Mouse (Mus musculus): ENCODE measurements around the gene Uvrag. TPM values are rescaled to one million over a fixed set of nuclear protein-coding genes. Genes with fewer than 3 reads are reported as not detected.

The Uvrag gene
- total and polyA plus RNA-seq, 3 experiments, result 15.0 to 19.5 TPM; not detected in 1

- Histone ChIP-seq H3K79me2 (ENCODE audit: control insufficient read depth, insufficient read depth, low read length, poor library complexity) (no peaks in the 10 kb centered on the region; the same call in 1 of the 2 replicates), H3K27me3 (ENCODE audit: control insufficient read depth in 1 of 2, insufficient read depth in 2 of 2, low read length in 2 of 2) (no peaks in the 10 kb centered on the region), H3K4me1 (ENCODE audit: control insufficient read depth in 1 of 2, insufficient read depth in 2 of 2, low read length in 2 of 2) (no peaks in the 10 kb centered on the region), H3K4me3 (ENCODE audit: control insufficient read depth in 1 of 2, insufficient read depth in 1 of 2, low read depth in 2 of 2, low read length in 2 of 2) (no peak overlapping the region), H3K9ac (ENCODE audit: control insufficient read depth, low read depth, low read length, poor library complexity, severe bottlenecking) (no peak overlapping the region), H3K27ac (ENCODE audit: control insufficient read depth, low read depth, low read length) (no peak overlapping the region), H3K36me3 (ENCODE audit: control insufficient read depth in 1 of 2, insufficient read depth in 2 of 2, low read length in 2 of 2) (no peaks in the 10 kb centered on the region), H3K9me3 (replicated peaks; ENCODE audit: insufficient read depth, low read length) (no peaks in the 10 kb centered on the region)
- TF ChIP-seq CHD1 (IDR thresholded peaks at IDR 0.05; ENCODE audit: low read depth, low read length) (no peak), E2F4 (IDR thresholded peaks at IDR 0.05; ENCODE audit: borderline replicate concordance, low read depth, low read length) (no peak), TCF12 (IDR thresholded peaks at IDR 0.05; ENCODE audit: low read depth, low read length) (no peak), MYC (IDR thresholded peaks at IDR 0.05; ENCODE audit: low read depth, low read length) (no peak), ZMIZ1 (IDR thresholded peaks at IDR 0.05; ENCODE audit: low read depth, low read length) (no peak), ETS1 (IDR thresholded peaks at IDR 0.05; ENCODE audit: low read depth, low read length) (no peak), ZC3H11A (IDR thresholded peaks at IDR 0.05; ENCODE audit: low read depth, low read length) (no peak), UBTF (IDR thresholded peaks at IDR 0.05; ENCODE audit: borderline replicate concordance, insufficient read depth, low read depth, low read length) (no peak), ZKSCAN1 (IDR thresholded peaks at IDR 0.05; ENCODE audit: low read depth, low read length) (no peak), MAZ (IDR thresholded peaks at IDR 0.05; ENCODE audit: low read depth, low read length) (no peak), BHLHE40 (IDR thresholded peaks at IDR 0.05; ENCODE audit: borderline replicate concordance, low read depth, low read length) (no peak), RCOR1 (IDR thresholded peaks at IDR 0.05; ENCODE audit: low read depth, low read length) (no peak), ELF1 (IDR thresholded peaks at IDR 0.05; ENCODE audit: low read depth, low read length) (no peak), TBP (IDR thresholded peaks at IDR 0.05; ENCODE audit: low read depth, low read length) (no peak), CTCF (IDR thresholded peaks at IDR 0.05 in 2 of 3, conservative IDR thresholded peaks at IDR 0.05 in 1 of 3; ENCODE audit: control insufficient read depth in 1 of 3, insufficient read depth in 1 of 3, low read depth in 2 of 3, low read length in 3 of 3, poor library complexity in 1 of 3, severe bottlenecking in 1 of 3) (no peak), KAT2A (conservative IDR thresholded peaks at IDR 0.05; ENCODE audit: low read depth, low read length) (no peak), POLR2AphosphoS5 (IDR thresholded peaks at IDR 0.05; ENCODE audit: borderline replicate concordance, low read depth, low read length) (no peak), NELFE (IDR thresholded peaks at IDR 0.05; ENCODE audit: low read depth, low read length) (no peak)
- DNase-seq (ENCODE audit: low read depth, low spot score), result no peak
These were observed 67.1 kb downstream of the Uvrag start for GRCm38 (mm10) chr7:99073734-99074372.

GRCm38 (mm10) chr7:99067710-99068109, 73.2 kb downstream of the Uvrag start:
- no peak overlapping the region for H3K4me3 ChIP-seq (ENCODE audit: control insufficient read depth in 1 of 2, insufficient read depth in 1 of 2, low read depth in 2 of 2, low read length in 2 of 2)
- no peak overlapping the region for H3K9ac ChIP-seq (ENCODE audit: control insufficient read depth, low read depth, low read length, poor library complexity, severe bottlenecking)
- no peaks in the 10 kb centered on the region for H3K9me3 ChIP-seq (replicated peaks; ENCODE audit: insufficient read depth, low read length)
- H3K4me1 ChIP-seq (ENCODE audit: control insufficient read depth in 1 of 2, insufficient read depth in 2 of 2, low read length in 2 of 2), result no peaks in the 10 kb centered on the region
- TF ChIP-seq SIN3A (IDR thresholded peaks at IDR 0.05; ENCODE audit: low read length) (no peak), POLR2A (IDR thresholded peaks at IDR 0.05; ENCODE audit: control insufficient read depth in 1 of 2, insufficient read depth in 1 of 2, low read depth in 1 of 2, low read length in 2 of 2, poor library complexity in 1 of 2) (no peak), EP300 (IDR thresholded peaks at IDR 0.05; ENCODE audit: low read depth in 1 of 2, low read length in 2 of 2) (no peak), ZC3H11A (IDR thresholded peaks at IDR 0.05; ENCODE audit: low read depth, low read length) (no peak), POLR2AphosphoS2 (IDR thresholded peaks at IDR 0.05; ENCODE audit: low read length) (no peak), E2F4 (IDR thresholded peaks at IDR 0.05; ENCODE audit: borderline replicate concordance, low read depth, low read length) (no peak), ZMIZ1 (IDR thresholded peaks at IDR 0.05; ENCODE audit: low read depth, low read length) (no peak), MYB (IDR thresholded peaks at IDR 0.05; ENCODE audit: low read depth, low read length) (no peak), SMC3 (IDR thresholded peaks at IDR 0.05; ENCODE audit: low read depth, low read length) (no peak), USF1 (IDR thresholded peaks at IDR 0.05; ENCODE audit: low read depth, low read length) (no peak), ELF1 (IDR thresholded peaks at IDR 0.05; ENCODE audit: low read depth, low read length) (no peak), MAFK (IDR thresholded peaks at IDR 0.05; ENCODE audit: borderline replicate concordance, low read depth, low read length) (no peak)
- H3K36me3 ChIP-seq (ENCODE audit: control insufficient read depth in 1 of 2, insufficient read depth in 2 of 2, low read length in 2 of 2), result peaks cover 0 to under 1% of the 10 kb centered on the region in 2 experiments; a peak in 2 of 4 replicates
- peak; percentile 20 for DNase-seq (ENCODE audit: low read depth, low spot score)
- H3K27ac ChIP-seq (ENCODE audit: control insufficient read depth, low read depth, low read length), result no peak overlapping the region
- H3K27me3 ChIP-seq (ENCODE audit: control insufficient read depth in 1 of 2, insufficient read depth in 2 of 2, low read length in 2 of 2), result no peaks in the 10 kb centered on the region
- H3K79me2 ChIP-seq (ENCODE audit: control insufficient read depth, insufficient read depth, low read length, poor library complexity), result no peaks in the 10 kb centered on the region
